Mouse (Mus musculus): ENCODE results near the gene 1600002K03Rik. TPM values are rescaled to one million over a fixed set of nuclear protein-coding genes. Genes with fewer than 3 reads are reported as not detected.

1600002K03Rik gene
- polyA plus RNA-seq, 1 experiment from 2014 or later, result 9.7 TPM

DNA sequence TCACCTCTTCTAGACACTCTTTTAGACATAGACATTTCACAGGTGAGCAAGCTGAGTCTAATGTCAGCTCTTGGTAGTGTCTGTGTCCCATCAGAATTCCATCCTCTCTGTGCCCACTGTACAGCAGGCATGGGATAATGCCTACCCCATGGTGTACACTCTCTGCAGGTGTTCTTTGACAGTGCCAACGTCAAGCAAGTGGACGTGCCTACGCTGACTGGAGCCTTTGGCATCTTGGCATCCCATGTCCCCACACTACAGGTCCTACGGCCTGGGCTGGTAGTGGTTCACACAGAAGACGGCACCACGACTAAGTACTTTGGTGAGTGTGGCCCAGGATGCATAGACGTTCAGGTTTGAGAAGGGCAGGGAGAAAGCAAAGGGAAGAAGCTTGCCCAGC, 29.1 kb upstream of the 1600002K03Rik start:
- H3K4me1 ChIP-seq, result peaks cover 54% of the 10 kb centered on the region

GRCm38 (mm10) chr10:80144159-80144558, 28.6 kb upstream of the 1600002K03Rik start:
- peaks cover 17% of the 10 kb centered on the region for H3K36me3 ChIP-seq
- H3K9ac ChIP-seq (replicated peaks), result no peak overlapping the region
- H3K4me3 ChIP-seq, result no peak overlapping the region
- H3K4me1 ChIP-seq, result peaks cover 53% of the 10 kb centered on the region
- no peak for ATAC-seq (replicated peaks)
- no peaks in the 10 kb centered on the region for H3K9me3 ChIP-seq
- H3K27ac ChIP-seq (replicated peaks), result no peak overlapping the region
- H3K27me3 ChIP-seq, result no peaks in the 10 kb centered on the region
- 93% methylated on average over 12 of the region's 12 CpGs for WGBS
- H3K4me2 ChIP-seq (replicated peaks), result no peak overlapping the region

More for the DNA sequence above, 29.1 kb upstream of the 1600002K03Rik start:
- Histone ChIP-seq H3K27ac (replicated peaks) (no peak overlapping the region), H3K9me3 (no peaks in the 10 kb centered on the region), H3K36me3 (peaks cover 17% of the 10 kb centered on the region), H3K27me3 (no peaks in the 10 kb centered on the region), H3K4me2 (replicated peaks) (no peak overlapping the region), H3K9ac (replicated peaks) (no peak overlapping the region), H3K4me3 (no peak overlapping the region)
- no peak for ATAC-seq (replicated peaks)
- 94% methylated on average over 7 of the region's 7 CpGs for WGBS

DNA sequence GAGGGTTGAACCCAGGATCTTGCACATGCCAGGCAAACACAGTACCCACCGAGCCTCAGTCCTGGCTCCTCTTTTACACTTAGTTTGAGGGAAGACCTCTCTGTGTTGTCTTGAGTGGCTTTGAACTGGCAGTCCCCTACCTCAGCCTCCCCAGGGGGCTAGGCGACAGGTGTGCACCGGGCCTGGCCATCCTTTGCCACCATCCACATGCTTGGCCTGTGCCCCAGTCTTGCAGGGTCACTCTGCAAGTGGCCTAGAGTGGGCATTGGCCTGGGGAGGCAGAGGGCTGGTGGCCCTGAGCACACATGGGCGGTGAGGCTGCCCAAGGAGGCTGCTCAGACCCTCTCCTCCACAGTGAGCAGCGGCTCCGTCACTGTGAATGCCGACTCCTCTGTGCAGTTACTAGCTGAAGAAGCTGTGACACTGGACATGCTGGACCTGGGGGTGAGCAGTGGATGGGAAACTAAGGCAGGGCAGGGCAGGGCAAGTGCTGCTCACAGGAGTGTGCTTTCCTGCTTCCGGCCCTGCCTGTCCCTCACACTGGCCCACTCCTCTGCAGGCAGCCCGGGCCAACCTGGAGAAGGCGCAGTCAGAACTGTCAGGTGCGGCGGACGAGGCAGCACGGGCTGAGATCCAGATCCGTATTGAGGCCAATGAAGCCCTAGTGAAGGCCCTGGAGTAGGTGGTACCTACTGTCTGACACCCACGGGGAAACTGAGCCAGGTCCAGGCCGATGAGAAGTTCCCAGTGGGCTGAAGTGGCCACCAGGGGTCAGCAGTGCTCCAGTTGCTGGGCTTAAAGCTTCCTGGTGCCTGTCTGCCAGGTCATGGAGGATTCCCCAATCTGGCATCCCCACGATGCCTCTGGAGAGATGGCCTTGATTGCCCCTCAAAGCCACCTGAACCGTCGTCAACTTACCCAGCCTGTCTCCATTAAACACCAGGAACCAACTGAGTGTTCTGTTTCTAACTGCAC, 27.6 kb upstream of the 1600002K03Rik start:
- Histone ChIP-seq H3K27me3 (no peaks in the 10 kb centered on the region), H3K27ac (replicated peaks) (peak overlapping the region; percentile 32), H3K4me2 (replicated peaks) (no peak overlapping the region), H3K4me3 (peak overlapping the region; percentile 2; the same call in 1 of the 2 replicates), H3K36me3 (peaks cover 17% of the 10 kb centered on the region), H3K4me1 (peaks cover 48% of the 10 kb centered on the region), H3K9me3 (no peaks in the 10 kb centered on the region), H3K9ac (replicated peaks) (no peak overlapping the region)
- ATAC-seq (replicated peaks), result no peak
- 73% methylated on average over 20 of the region's 20 CpGs for WGBS

- Histone ChIP-seq H3K27me3 (no peaks in the 10 kb centered on the region), H3K4me1 (peaks cover 43% of the 10 kb centered on the region), H3K4me3 (no peak overlapping the region), H3K9ac (replicated peaks) (no peak overlapping the region), H3K27ac (replicated peaks) (peak overlapping the region; percentile 32), H3K36me3 (peaks cover 17% of the 10 kb centered on the region), H3K4me2 (replicated peaks) (no peak overlapping the region), H3K9me3 (no peaks in the 10 kb centered on the region)
- no peak for ATAC-seq (replicated peaks)
- 84% methylated on average over 6 of the region's 6 CpGs for WGBS
These were observed 26.8 kb upstream of the 1600002K03Rik start for GRCm38 (mm10) chr10:80145896-80146295.

GRCm38 (mm10) chr10:80146568-80147011, 26.2 kb upstream of the 1600002K03Rik start:
- no peak overlapping the region for H3K4me3 ChIP-seq
- no peaks in the 10 kb centered on the region for H3K9me3 ChIP-seq
- H3K9ac ChIP-seq (replicated peaks), result no peak overlapping the region
- WGBS, result 81% methylated on average over 4 of the region's 4 CpGs
- no peaks in the 10 kb centered on the region for H3K27me3 ChIP-seq
- no peak overlapping the region for H3K27ac ChIP-seq (replicated peaks)
- no peak overlapping the region for H3K4me2 ChIP-seq (replicated peaks)
- peaks cover 36% of the 10 kb centered on the region for H3K4me1 ChIP-seq
- peaks cover 18% of the 10 kb centered on the region for H3K36me3 ChIP-seq
- ATAC-seq (replicated peaks), result no peak

GRCm38 (mm10) chr10:80147146-80147718, 25.5 kb upstream of the 1600002K03Rik start:
- ATAC-seq (replicated peaks), result no peak
- Histone ChIP-seq H3K27me3 (no peaks in the 10 kb centered on the region), H3K4me1 (peaks cover 39% of the 10 kb centered on the region), H3K27ac (replicated peaks) (peak overlapping the region; percentile 100), H3K36me3 (peaks cover 25% of the 10 kb centered on the region), H3K4me2 (replicated peaks) (peak overlapping the region; percentile 66), H3K9me3 (no peaks in the 10 kb centered on the region), H3K9ac (replicated peaks) (no peak overlapping the region), H3K4me3 (peak overlapping the region; percentile 80)
- 77% methylated on average over 5 of the region's 5 CpGs for WGBS

- peaks cover 41% of the 10 kb centered on the region for H3K4me1 ChIP-seq
- no peaks in the 10 kb centered on the region for H3K9me3 ChIP-seq
- H3K27ac ChIP-seq (replicated peaks), result peak within 1 kb of the TSS; percentile 100
- WGBS, result under 1% methylated on average over 41 of the region's 42 CpGs
- H3K27me3 ChIP-seq, result no peaks in the 10 kb centered on the region
- peak within 1 kb of the TSS; percentile 98 for H3K9ac ChIP-seq (replicated peaks)
- peaks cover 28% of the 10 kb centered on the region for H3K36me3 ChIP-seq
- peak within 1 kb of the TSS; percentile 66 for H3K4me2 ChIP-seq (replicated peaks)
- peak; percentile 20 for ATAC-seq (replicated peaks)
- peak within 1 kb of the TSS; percentile 80 for H3K4me3 ChIP-seq
These were observed 24.8 kb upstream of the 1600002K03Rik start, which contains the start of gene Midn for GRCm38 (mm10) chr10:80147719-80148601. Gene Midn, plus strand, starts transcription at chr10:80148272.

DNA sequence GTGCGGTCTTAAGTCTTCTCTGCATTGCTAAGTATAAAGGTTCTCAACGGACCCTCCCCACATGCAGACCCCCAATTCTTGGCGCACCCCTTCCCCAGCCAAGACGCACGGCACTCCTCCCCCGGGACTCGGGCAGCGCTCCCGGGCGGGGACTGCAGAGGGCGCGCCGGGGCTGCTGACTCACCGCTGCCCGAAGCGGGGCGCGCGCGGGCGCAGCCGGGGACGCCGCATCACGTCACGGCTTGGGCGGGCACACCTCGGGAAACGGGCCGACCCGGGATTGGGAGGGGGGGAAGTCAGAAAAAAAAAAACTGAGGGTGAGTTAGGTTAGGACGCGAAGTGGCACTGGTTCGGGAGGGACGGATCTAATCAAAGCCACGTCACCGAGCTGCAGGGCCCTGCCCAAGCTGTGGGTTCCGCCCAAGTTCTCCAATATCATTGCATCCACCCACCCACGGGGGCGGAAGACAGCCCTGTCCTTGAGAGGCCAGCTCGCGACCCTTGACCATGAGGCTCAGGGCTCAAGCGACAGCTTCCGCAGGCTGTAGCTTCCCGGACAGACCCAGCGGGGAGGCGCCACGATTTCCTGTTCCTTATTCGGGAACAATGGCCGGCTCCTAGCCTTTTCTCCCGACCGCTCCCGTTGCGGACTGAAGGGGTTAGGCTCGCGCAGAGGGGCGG, 24.0 kb upstream of the 1600002K03Rik start:
- peak; percentile 47 for ATAC-seq (replicated peaks)
- H3K9me3 ChIP-seq, result no peaks in the 10 kb centered on the region
- H3K4me2 ChIP-seq (replicated peaks), result peak overlapping the region; percentile 66
- H3K27ac ChIP-seq (replicated peaks), result peak overlapping the region; percentile 100
- WGBS, result under 1% methylated on average over 57 of the region's 57 CpGs
- H3K27me3 ChIP-seq, result no peaks in the 10 kb centered on the region
- H3K4me3 ChIP-seq, result peak overlapping the region; percentile 80
- peak overlapping the region; percentile 98 for H3K9ac ChIP-seq (replicated peaks)
- H3K36me3 ChIP-seq, result peaks cover 34% of the 10 kb centered on the region
- H3K4me1 ChIP-seq, result peaks cover 42% of the 10 kb centered on the region

GRCm38 (mm10) chr10:80149291-80150225, 23.2 kb upstream of the 1600002K03Rik start:
- WGBS, result under 1% methylated on average over 81 of the region's 88 CpGs
- Histone ChIP-seq H3K4me3 (peak overlapping the region; percentile 80), H3K9me3 (no peaks in the 10 kb centered on the region), H3K27me3 (no peaks in the 10 kb centered on the region), H3K4me2 (replicated peaks) (peak overlapping the region; percentile 96), H3K4me1 (peaks cover 50% of the 10 kb centered on the region), H3K27ac (replicated peaks) (peak overlapping the region; percentile 100), H3K36me3 (peaks cover 34% of the 10 kb centered on the region), H3K9ac (replicated peaks) (peak overlapping the region; percentile 99)
- peak; percentile 84 for ATAC-seq (replicated peaks)
